Mouse (Mus musculus): ENCODE results near the gene BC052040.

Gene BC052040

DNA sequence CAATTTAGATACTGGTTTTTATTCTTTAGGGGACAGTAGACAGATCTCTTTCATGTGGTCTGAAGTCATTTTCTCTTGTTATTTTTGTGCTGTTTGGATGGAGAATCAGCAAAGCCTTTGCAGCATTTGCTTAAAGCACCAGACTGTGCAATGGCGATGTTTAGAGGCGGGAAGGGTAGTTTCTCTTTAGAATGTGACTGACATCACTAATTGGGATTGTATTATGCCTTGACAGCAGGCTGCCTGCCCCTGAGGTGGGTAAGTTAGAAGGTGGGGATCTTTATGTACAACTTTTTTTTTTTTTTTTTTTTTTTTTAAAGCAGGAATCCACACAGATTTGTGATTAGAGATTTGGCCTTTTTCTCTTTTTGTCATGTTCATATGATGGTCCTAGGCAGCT, 20.6 kb downstream of the BC052040 start:
- no peak for DNase-seq

DNA sequence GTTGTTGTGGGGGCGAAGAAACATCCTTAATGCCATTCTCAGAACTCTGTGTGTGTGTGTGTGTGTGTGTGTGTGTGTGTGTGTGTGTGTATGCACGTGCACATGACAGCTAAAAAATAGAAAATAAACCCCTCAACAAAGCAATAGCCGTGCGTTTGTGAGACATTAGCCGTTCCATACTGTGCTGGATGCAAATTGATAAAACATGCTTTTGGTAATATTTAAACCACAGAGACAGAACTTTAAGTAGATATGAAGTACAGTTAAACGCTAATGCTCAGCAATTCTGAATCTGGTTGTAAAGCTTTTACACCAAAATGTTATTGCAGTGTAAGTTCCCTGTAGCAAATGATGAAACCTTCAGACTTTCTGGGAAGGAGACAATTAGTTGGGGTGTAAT, 22.6 kb downstream of the BC052040 start:
- DNase-seq = no peak

DNA sequence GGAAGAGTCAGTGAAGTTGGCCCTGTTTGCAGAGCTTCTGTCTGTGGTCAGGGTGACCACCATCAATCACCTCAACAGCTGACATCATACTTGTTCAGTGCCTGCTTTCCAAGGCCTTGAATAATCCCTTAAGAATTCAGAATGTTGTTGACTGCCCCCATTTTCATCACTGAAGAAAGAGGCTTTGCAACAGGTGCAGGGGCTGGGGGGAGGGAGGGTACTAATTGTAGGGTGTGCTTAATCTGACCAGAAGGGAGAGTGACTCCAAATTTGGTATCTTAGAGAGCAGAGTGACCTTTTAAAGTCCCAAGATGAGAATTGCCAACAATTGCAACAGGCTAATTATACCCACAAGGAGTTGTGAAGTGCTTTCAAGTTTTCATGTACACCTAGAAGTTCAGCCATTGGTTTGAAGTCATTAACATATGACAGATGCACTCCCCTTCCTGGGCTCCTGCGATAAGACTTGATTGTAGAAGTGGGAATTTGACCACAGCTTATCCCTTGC, 24.4 kb downstream of the BC052040 start:
- DNase-seq = no peak

DNA sequence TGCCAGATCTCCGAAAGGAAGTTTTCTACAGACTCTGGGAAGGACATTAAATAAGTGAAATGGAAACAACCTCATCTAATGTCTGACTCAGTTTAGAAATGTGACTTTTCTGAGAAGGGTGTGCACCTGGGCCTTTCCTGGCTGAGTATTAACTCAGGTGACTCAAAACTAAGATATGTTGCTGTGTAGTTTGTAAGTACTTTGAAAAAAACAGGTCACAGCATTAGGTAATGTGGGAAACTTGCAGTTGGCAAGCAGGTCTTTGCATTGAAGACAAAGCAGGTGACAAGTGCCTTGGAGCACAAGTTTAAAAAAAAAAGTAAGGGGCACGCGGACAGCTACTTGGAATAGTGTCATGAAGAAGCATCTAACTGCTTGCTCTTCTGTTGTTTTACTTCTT, 27.5 kb downstream of the BC052040 start:
- DNase-seq = no peak

DNA sequence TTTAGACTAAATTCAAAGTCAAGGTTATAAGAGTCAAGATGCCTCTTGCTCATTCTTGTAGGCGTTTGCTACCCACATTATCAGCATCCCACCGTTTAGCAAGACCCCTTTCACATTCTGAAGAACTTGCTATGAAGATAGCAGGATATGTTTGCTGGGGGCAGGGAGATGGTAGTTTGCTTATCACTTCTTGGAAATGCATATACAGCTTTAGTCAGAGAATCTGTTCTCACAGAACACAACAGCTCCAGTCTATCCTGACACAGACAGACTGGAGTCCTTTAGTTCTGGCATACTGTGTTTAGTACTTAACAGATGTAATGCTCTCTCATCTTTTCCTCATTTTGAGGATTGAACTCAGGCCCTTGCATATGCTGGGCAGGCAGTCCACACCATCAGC, 28.6 kb downstream of the BC052040 start:
- no peak for DNase-seq

DNA sequence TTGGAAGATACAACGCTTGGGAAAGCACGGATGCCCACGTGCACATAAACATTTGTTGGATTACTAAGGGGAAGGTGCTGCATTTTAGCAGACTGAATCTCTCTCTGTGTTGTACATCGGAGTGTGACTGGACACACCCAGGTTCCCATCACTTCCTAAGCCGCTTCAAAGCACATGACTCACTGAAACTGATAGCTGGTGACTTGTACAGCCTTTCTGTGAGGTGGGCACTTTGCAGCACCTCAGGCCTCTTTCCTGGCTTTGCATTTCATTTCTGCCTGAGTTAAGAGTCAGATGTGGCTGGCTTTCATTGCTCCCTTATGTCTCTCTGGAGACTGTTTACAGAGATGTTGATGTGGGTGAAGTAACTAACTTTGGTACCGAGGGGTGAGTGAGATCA, 29.0 kb downstream of the BC052040 start:
- no peak for DNase-seq

DNA sequence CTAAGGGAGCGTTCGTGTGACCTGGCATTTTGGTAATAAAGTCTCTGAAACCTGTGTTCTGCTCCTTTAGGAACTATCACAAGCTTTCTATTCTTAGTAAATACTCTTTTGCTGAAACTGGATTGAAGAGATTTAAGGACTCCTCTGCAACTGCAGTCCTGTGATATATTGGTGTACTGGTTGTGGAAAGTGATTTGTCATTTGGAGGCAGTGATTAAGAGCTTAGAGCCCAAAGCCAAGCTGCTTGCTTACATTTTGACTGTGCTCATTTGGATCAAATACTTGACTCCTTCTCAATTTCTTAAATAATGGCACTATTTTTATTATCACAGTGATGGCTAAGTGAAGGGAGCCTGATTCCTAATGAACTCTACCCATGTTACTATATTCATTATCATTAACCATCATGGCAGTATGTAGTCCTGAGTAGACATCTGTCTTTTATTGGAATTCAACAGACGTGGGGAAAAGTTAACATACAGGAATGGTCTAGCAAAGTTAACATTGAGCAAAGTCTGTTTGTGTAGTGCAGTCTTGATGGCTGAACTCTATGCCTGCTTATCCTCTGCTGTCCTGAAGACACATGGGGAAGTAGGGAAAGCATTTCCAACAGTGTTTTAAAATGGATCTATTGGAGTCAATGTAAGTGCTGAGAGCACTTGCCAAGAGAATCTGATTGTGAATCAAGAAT, 32.5 kb downstream of the BC052040 start:
- DNase-seq = no peak

DNA sequence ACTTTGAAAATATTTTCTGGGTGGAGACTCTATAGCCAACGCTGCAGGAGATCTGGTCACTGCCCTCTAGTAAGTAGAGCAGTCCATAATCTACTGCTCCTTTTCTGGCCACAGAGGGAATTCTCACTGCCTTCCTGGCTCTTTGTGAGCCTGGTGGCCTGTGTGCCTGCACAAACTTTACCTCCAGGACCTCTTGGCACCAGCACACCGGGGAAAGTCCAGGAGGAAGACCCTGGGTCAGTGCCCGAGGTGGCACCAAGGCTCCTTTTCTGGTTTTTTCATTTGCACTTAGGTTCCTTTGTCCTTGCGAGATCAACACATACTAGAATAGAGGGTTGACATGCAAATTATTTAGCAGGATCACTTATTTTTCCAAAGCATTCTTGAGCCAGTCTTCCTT, 47.0 kb downstream of the BC052040 start:
- no peak for DNase-seq

DNA sequence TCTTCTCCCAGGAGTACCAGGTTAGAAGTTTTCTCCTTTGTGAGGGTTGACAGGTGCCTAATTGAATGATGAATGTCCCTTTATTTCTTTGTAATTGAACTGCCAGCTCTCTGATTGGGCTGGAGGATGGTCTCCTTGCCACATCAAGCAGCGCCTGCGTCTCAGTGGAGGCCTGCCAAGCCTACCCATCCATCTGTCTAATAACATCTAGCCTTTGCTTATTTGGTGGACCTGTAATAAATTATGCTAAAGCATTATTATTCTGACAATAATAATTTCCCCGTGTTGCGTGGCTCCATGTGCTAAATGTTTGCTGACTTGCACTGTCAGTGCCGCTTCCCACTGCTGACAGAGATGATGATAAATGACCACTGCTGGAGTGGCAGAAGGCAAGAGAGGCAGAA, 49.5 kb downstream of the BC052040 start:
- no peak for DNase-seq

DNA sequence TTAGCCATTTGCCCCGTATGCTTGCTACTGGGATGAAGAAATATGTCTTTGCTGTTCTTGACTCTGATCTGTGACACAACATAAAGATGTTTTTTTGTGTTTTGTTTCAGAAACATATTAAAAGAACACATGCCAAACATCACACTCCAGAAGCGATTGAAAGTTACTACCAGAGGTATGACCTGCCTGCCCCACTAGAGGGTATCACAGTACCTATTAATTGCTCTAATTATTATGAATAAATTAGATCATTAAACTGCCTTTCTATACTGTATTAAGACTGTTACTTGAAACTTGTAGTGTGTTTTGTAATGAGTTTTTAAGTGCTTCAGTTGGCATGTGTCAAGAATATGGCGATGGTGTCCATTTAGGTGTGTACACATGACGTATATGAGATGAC, 50.3 kb downstream of the BC052040 start:
- no peak for DNase-seq

DNA sequence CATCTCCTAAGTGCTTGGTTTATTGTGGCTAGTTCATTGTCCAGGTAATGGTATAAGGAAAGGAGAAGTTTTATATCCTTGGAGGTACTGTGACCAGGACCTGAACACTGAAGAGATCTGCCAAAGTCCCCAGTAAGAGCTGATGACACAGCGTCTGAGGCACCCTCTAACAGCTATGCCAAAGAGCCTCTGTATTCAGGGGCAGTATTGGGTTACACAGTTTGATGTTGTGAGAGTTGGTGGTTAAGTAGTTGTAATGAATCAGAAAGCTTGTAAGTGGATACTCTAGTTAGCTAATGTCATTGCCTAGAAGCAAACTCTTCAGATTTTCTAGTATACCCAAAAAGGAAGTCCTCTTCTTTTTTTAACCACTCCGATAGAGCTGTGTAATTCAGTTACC, 68.7 kb downstream of the BC052040 start:
- DNase-seq = no peak

DNA sequence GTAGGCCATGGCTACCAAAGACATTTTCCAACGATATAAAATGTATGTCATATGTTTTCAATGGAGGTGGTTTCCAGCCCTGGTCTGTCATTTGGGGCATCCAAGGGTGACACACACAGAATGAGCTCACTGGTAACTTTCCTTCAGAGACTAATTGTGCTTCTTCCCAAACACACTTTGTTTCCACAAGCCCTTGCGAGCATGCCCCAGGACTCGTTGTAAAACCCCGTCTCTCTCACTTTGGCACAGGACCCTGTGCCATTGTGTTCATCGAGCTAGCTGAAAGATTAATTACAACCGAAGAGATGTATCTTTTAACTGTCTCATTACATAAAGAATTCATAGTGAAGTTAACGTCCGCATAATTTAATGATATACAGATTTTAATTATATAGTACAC, 78.2 kb downstream of the BC052040 start:
- no peak for DNase-seq

DNA sequence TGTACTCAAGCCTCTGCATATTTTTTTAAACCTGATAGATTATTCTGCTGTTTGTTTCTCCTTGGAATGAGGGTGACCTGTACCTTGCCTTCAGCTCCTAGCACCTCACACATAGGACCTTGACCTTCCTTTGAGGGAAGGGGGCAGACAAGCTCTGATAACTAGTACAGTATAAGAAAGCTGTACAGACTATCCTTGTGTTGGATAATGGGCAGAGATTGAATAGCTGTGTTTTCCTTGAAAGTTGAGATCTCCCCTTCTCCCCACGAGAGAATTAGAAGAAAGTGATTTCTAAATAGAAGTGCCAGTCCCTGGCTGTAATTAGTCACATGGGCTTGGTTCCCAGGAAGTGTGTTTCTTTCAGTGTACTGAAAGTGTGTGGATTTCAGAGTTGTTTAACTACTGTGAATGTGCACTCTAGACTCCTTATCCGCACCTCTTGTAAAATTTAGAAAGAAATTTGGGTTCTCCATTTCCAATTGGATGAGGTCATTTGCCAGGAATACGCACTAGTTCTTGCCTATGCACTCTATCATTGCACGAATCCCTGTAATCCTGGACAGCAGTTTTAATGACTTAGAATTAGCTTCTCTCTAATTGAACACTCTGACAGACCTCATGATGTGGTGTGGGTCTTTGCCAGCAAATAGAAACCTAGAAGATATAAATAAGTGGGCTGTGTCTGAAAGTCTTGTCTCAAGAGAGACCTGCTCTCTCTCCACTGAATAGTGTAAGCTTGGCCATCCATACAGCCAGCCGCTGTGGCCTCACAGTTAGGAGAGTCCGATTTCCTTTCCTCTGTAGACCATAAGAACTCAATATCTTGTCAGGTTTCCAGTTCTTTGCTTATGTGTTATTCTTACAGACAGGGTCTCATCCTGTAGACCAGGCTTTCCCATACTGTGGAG, 79.0 kb downstream of the BC052040 start:
- DNase-seq = no peak

DNA sequence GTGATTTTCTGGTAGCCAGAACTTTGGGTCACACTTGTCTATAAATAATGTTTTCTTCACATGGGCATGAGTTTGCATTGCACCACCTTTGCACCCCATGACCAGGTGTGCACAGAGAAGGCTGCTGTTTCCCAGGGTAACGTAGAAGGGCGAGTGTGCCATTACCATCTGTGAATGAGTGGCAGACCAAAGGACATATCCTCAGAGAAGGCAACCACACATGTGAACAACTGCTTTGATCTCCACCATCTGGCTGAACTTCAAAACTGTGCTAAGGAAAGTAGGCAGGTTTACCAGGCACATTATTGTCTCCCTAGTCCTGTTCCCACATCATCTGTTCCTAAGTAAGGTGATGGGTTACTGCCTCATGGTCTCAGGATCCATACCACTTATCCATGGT, 86.0 kb downstream of the BC052040 start:
- no peak for DNase-seq

DNA sequence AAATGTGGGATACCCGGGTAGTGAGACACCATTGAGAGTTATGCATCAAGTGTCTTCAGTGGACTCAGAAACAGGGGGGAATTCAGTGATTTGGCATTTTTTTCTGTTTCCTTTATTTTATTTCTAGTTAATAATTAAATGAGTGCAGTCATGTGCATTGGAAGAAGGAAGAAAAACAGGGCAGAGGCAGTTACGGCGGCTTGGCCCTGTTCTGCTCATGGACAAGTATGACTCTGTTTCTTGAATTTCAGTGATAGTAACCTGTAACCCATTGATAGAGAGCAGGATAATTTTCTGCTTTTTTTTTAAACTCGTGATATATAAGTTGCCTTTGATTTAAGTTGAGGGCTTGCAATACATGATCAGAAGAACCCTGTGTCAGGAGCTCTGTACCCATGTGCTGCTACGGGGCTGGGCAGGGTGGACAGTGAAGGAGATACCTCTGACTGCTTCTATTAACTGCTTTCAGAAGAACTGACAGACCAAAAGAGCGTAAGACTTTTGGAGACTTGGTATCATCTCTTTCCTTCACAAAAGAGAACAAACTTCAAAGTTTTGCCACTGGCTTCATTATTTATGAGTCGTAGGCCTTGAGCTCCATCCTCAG, 91.6 kb downstream of the BC052040 start:
- no peak for DNase-seq

DNA sequence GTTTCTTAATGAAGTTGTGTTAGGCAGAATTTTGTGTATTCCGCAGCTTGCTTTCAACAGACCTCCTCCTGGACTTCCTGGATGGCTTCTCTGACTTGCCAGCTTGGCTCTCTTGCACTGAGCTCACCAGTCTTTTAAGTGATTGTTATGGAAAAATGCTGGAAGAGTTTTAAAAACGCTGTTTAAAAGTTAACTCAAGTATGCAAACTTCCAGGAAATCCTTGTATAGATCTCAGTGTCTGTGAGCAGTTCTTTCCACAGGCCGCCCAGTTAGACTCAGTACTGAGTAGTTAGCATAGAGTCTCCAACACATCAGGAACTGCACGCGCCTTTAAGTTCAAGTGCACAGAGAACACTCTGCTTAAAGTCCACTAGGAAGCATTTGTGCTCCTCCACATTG, 97.3 kb downstream of the BC052040 start:
- DNase-seq = no peak

DNA sequence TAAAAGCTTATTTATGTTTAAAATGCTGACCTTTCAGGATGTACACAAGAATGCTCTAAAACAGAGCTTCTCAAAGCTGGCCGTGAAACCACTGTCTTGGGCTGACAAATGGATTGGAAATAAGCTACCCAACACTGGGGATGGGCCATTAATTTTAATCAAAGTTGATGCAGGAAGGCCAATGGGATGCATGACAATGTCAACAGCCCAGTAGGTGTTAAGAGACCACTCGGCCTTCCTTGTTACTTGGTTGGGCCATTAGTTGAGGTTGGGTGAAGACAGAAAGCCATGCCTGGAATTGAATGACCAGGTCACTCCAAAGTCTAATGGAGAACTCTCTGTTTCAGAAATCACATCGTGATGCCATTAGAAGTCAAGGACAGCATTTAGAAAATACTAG, 103.7 kb downstream of the BC052040 start:
- no peak for DNase-seq

DNA sequence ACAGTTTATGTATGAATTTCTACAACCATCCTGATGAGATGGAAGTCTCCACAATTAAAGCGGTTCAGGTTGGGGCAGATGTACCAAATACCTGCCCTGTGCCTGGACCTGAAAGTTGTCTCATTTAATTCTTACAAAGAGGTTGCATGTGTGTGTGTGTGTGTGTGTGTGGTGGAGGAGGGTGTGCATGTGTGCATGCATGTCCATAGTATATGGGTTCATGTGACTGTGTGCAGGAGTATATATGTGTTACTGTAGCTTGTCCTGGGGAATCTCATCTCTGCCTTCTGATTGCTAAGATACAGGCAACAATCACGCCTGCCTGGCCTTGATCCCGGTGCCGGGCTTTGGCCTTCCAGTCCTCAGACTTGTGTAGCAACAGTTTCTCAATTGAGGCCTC, 106.1 kb downstream of the BC052040 start:
- DNase-seq = no peak

DNA sequence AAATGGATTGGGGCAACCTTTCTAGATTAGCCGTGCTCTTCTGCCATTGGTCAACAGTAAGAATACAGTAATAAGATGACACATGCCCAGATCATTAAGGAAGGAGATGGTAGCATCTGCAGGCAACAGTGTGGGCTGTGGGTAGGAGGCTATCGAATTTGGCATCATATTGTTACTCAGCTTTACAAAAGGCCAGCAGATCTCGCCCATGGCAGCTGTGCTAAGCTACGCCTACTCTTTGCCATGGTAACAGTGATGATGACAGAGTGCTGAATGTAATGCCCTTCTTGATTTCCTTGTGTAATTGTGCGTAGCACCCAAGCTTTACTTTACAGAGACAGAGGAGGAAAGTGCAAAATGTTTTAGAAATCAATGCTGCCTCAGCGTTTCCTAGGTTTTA, 106.8 kb downstream of the BC052040 start:
- DNase-seq = no peak

DNA sequence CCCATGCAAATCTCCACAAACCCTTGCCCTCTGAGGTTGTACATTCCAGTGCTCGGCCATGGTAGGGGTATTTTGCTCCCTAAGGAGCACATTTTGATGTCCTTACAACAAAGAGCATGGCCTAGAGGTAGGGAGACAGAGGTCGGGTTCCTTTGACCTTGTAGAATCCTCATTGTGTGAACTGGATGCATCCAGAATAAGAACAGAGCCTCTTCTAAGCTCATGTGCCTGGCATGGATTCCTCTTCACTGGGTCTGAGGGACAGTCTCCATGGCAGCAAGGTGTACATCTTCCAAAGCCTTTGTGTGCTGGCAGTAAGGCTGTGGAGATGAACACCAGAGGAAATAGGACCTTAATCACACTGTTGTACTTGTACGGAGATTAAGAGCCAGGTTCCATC, 112.3 kb downstream of the BC052040 start:
- no peak for DNase-seq

DNA sequence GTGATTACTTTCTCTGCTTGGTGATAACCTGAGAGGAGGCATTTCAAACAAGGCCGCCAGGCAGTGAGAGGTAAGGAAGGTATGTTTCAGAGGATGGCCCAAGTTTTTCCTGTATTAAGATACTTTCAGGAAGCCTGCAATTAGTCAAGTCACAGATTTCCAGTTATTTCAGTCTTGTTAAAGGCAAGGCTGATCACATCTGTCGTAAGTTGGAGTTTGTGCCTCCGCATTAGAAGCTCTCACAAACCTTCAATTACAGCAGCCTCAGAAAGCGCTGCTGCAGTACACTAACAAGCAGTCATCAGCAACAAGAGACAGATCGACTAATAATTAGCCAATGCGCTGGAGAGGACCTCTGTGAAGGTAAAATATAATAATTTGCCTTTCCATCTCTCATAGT, 112.9 kb downstream of the BC052040 start:
- DNase-seq = no peak

DNA sequence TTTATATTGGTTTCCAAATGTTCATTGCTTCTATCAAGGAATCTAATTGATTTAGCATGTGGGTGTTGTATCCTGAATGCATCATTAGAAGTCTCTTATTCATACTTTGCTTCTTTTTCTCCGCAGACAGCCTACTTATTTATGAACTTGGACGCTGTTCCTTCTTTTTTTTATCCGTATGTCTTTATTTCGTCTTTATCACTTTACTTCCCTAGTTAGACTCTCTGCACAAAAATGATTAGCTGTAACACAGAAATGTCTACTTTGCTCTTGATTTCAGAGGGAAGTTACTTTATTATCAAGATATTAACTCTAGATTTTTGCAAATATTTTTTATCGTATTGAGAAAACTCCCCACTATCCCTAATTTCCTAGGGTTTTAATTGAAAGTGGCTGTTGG, 117.5 kb downstream of the BC052040 start:
- no peak for DNase-seq

DNA sequence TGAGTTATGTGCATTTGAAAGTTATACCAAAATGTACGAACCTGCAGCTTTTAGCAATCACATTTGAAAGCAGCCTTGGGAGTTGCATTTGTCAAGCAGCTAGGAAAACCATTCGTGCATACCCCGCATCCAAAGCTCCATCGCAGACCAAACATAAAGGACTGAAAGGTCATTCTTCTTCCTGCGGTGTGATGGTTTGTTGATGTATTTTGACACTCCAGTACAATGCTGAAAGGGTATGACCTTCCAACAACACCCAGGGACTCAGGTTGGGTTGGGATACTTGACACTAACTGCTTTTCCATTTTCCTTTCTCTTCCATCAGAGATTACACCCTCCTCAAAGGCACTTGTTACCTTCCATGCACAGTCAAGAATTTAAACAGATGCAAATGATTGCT, 121.1 kb downstream of the BC052040 start:
- DNase-seq = no peak

DNA sequence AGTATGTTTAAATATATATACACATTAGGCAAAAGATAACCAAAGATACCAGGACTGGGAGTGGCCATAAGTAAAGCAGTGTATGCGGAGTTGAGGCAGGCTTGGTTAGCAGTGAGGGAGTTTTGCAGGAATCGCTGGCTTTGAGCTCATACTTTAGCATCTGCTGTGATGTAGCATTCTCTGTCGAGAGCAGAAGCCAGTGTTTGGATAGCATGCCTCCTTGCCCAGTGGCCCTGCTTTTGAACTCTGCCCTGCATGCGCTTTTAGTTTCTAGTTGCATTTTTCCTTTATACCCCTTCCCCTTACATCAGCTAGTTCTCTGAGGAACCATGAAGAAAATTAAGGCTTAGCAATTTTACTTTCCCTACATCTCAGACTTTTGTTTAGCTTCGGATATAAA, 136.0 kb downstream of the BC052040 start:
- no peak for DNase-seq
